Mouse (Mus musculus) c-Kit-positive CD71-positive TER-119-negative erythroid progenitor cells, embryonic 14.5 days (primary cell): ENCODE data around the gene Slc24a3.

Source experiments
- DNase-seq: peaks from one replicate; pipeline ENCODE4 v3.0.0-alpha.2; 2013; ENCODE audit warnings: low read depth

The Slc24a3 gene

DNA sequence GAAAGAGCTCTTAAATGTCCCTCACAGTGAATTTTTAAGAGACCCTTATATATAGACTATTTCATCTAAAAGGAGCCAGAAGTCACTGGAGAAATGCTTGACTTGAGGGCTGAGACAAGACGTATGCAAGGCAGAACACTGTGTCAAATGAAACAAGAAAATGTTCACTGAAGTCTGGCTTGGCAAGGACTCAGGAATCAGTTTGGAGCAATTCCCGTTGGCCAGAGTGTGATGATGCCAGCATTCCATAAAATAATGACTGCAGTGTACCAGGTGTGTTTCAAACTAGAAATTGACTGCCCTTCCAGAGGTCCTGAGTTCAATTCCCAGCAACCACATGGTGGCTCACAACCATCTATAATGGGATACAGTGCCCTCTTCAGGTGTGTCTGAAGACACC, 196.1 kb downstream of the Slc24a3 start:
- DNase-seq = no peak

DNA sequence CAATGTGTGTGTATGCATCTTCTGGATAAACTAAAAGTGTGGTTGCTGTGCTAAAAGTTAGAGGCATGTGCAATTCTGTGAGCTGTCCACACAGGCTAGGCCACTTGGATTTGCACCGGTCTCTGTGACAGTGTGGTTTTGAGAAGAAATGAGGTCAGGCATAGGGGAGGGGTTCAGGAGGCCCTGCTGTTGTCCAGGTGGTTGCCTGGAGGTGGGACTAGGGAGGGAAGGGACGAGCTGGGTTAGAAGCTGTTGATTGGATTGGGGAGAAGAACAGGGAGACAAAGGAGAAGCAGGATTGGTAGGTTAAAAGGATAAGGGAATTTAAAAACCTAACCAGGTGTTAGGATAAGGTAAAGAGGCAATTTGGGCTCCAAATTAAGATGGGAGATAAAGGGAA, 201.1 kb downstream of the Slc24a3 start:
- DNase-seq = no peak

DNA sequence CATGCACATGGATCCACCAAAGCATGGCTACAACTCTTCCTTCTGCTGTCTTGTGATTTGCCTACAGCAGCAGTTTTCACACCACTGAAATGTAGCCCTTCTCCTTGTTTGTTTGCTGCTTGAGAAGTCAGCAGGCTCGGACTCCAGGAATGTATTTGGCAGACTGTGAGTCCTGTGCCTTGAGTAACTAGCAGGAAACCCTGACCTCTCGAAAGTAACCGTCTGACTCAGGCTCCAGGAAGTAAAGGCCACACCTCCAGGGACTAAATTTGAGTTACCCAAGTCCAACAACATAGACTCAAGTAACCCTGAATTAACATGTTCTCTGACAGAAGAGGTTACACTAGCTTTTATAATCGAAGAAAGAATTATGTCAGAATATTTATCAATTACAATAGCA, 203.2 kb downstream of the Slc24a3 start:
- DNase-seq = no peak

GRCm38 (mm10) chr2:145373803-145374202, 206.2 kb downstream of the Slc24a3 start:
- DNase-seq = no peak

DNA sequence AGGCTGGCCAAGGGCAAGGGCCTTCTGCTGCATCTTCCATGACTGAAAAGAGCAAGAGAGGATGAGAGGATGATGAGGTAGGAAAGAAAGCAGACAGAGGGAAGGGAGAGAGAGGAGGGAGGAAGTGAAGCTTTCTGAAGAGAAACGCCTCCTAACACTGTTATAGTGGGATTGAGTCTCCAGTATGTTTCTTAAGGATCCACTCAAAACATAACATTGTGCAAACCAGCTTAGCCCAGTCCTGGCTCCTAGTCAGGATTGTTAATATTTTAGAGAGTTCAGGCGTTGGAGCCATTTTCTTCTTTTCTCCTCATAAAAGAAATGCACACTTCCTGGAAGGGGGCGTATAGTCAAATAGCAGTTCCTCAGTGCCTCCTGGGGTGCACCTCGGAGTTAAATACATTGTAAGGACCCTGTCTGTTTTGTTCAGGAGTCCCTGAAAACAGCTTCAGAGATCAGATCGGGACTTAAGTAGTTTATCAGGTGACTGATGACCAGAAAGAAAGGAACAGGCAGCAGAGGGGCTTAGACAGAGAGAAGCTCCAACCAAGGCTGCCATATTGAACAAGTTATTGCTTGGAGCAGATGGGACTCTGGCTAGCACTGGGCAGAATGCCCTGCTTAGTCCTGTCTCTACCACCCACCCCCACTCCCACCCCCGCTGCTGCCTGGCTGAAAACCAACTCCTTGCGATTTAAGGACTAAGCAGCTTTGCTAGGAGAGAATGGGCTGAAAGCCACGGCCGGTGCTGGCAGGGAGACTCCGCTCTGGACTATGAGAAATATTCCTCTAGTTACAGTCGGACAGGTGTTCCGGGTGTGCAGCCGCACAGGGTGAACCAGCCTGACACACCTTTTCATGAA, 215.6 kb downstream of the Slc24a3 start:
- no peak for DNase-seq

GRCm38 (mm10) chr2:145384221-145384620, 216.7 kb downstream of the Slc24a3 start:
- no peak for DNase-seq

DNA sequence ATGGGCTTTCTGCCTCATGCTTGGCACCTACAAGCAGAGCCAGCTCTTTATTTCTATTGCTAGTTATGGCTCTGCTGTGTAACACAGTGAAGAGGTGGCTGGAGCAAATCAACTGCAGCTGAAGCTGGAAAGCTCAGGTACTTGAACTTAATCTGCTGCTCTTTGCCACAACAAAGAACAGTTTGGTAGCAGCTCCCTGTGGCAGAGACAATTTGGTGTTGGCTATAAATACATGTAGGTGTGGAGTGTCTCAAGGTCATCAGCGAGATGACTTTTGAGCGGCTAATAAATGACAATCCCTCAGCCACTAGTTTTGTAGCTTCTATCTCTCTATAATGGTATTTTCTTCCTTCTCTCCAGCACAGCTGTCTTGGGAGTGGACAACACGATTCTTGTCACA, 217.7 kb downstream of the Slc24a3 start:
- DNase-seq = no peak

DNA sequence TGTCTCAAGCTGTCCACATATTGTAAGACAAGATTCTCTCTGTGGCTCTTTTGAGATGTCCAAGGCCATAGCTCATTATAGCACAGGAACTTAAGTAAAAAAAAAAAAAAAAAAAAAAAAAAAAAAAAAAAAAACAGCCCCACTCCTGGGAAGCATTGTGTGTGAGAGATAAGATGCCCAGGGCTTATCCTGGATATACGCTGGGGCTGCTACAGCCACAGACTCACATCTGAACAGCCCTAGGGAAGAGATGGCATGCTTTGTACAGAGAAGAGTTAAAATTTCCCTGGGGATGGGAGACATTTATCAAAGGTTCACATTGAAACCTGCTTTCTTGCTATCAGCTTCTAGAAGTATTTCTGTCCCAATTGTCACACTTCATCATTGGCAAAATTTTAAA, 218.2 kb downstream of the Slc24a3 start:
- no peak for DNase-seq

GRCm38 (mm10) chr2:145395804-145396203, 228.2 kb downstream of the Slc24a3 start:
- DNase-seq = no peak

DNA sequence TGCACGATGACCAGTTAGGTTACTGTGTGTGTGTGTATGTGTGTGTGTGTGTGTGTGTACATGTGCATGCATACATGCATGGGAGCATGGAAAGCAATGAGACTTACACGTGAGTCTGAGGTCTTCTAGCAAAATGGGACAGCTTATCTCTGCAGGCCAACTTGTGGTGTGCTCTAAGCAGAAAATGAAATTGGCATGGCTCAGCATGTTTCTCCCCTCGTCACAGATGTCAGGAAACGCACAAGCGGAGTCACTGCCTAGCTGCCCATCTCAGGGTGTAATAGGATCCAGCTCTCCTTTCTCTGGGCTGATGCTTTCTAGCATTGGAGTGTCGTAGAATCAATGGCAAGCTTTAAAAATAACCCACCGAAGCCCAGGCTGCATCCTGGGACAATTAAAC, 229.0 kb downstream of the Slc24a3 start:
- no peak for DNase-seq

GRCm38 (mm10) chr2:145397456-145398206, 230.1 kb downstream of the Slc24a3 start:
- no peak for DNase-seq

DNA sequence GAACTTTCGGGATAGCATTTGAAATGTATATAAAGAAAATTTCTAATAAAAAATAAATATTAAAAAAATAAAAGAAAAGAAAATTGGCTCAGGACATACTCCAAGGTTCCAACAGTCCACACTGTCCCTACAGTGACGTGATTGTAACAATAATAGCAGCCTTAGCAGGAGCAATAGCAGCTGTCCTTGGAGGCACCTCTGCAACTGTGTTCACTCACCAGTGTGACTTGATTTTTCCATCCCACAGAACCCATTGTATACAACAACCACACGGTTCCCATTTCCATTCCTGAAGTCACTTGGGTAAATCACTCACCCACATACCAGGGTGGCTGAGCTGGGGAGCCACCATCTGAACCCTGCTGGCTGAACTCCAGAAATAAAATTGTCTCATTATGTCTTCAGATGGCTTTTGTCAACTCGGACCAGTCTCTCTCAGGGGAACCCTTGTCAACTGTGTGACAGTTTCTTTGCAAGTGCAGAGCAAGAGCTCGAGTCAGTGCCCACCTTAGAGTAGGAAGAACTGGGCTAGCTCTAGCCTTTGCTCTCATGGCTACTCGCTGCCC, 233.8 kb downstream of the Slc24a3 start:
- no peak for DNase-seq

GRCm38 (mm10) chr2:145401996-145402395, 234.4 kb downstream of the Slc24a3 start:
- no peak for DNase-seq

DNA sequence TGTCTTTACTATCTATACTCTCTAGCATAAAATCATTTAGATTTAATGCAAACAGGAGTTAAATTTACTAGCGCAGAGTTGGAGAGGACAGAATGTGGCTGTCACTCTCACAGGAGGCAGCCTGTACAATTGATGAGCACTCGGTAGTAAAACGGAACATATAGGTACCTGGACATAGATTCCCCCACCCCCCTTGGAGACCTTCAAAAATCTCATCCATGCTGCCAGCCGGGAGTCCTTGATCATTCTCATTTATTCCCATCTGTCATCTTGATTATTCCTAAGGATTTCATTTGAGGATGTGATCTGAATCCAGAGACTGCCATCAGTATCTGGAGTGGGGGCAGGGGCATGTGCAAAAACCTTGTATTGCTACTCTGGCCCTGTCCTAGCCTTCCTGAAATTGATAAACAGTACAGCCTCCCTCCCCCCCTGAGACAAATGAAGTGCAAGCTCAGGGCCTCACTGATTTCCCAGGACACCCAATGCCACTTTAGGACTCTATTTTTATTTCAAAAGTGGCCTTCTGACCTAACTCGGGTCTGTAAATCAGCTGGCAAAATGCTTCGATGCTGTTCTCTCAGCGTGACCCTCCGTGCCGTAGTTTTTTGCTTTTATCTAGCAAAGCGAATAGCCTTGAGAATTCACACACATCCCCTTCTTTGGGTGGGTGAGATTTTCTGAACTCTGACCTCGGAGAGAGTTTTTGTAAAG, 237.4 kb downstream of the Slc24a3 start:
- no peak for DNase-seq

- DNase-seq = no peak
Observed at GRCm38 (mm10) chr2:145405746-145406145, 238.2 kb downstream of the Slc24a3 start.

DNA sequence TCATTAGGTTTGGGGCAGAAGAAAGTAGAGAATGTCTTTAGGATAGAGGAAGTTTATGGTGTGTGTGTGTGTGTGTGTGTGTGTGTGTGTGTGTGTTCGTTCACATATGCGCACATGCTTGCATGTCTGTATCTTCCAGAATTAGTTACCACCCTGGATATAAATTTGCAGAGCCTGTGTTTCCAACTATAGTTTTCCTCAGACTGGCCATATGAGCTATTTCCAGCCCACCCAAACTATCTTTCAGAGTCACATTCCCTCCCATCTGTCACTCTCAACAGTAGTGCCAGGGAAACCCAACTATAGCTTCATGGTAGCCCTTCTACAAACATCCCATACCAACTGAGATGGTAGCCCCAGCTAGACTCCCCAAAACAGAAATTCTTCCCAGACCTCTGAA, 250.2 kb downstream of the Slc24a3 start:
- no peak for DNase-seq

DNA sequence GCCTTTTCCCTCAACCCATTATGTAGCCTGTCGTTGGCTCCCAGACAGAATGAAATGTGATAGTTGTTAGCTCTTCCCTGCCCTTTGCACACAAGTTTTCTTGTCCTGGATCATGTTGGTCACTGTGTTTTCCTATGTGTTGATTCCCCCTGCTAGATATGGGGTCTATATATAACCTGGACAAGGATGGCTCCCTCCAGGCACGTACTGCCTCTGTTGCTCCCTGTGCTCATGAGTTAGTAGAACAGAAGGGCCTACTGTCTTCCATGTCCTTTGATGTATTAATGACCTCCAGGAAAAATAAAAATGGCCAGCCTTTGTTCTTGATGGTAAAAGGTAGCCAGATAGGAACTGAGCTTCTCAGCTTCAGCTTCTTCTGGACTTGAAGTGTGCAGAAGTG, 251.5 kb downstream of the Slc24a3 start:
- DNase-seq = no peak

- DNase-seq = no peak
Observed at GRCm38 (mm10) chr2:145420967-145421888, 253.7 kb downstream of the Slc24a3 start.

- DNase-seq = no peak
Observed at GRCm38 (mm10) chr2:145421889-145422212, 254.3 kb downstream of the Slc24a3 start.

GRCm38 (mm10) chr2:145429982-145430381, 262.4 kb downstream of the Slc24a3 start:
- DNase-seq = no peak

- no peak for DNase-seq
Observed at GRCm38 (mm10) chr2:145434068-145434467, 266.5 kb downstream of the Slc24a3 start.
